Mouse (Mus musculus): ENCODE results near the gene Catspere2.

Catspere2 gene

DNA sequence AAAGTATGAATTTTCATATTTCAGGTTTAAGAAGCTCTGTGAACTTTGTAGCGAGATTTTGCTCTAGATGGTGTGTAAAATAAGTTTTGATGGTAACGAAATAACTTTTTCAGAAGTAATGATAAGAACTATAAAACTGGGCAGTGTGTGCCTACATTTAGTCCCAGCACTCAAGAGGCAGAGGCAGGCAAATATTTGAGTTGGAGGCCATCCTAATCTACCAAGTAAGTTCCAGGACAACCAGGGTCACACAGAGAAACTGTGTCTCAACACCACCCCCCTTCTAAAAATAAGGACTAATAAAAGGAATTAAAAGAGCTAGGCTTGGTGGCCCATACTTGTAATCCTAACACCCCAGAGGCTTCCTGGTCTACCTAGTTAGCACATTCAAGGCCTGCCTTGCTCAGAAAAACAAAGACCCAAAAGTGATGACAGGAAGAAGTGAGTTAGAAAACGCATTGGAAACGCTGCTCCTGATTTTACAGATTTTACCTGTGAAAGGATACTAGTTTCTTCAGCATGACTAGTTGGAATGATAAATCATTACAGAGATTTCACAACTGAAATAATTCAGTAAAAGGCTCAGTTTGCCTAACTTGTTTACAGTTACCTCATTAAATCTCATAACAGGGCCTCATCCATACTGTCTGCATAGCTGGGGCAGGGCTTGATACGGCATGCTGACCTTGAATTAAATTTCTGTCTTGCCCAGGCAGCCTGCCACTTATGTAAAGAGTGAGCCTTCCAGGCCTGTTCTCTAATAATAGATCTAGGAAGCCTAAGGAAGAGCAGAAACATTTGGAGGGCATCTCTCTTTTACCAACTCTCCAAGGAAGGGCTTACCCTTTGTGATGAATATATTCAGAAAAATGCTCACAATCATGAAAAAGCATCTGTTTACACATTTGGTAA, 236.2 kb downstream of the Catspere2 start:
- no peak for DNase-seq (ENCODE audit: low read depth, low spot score)
